Mouse (Mus musculus) heart, postnatal 14 days (tissue): ENCODE measurements around the gene Disp1. TPM values are rescaled to one million over a fixed set of nuclear protein-coding genes. Genes with fewer than 3 reads are reported as not detected.

ENCODE experiments used
- DNase-seq, 2 experiments: peaks; one replicate each; pipeline ENCODE4 v3.0.0; 2021 to 2022
- intact Hi-C: fragments of 180-260 bp; cut with DNase I; formaldehyde crosslinking; loops from one replicate; pipeline ENCODE4 v1.15.1; 2025
- total RNA-seq, 2 experiments: library from RNA; stranded (reverse); gene quantifications; 2 replicates each; pipeline ENCODE4 v1.2.3; 2021

The Disp1 gene
- total RNA-seq, 2 experiments from 2014 or later = 7.5 to 8.5 TPM

DNA sequence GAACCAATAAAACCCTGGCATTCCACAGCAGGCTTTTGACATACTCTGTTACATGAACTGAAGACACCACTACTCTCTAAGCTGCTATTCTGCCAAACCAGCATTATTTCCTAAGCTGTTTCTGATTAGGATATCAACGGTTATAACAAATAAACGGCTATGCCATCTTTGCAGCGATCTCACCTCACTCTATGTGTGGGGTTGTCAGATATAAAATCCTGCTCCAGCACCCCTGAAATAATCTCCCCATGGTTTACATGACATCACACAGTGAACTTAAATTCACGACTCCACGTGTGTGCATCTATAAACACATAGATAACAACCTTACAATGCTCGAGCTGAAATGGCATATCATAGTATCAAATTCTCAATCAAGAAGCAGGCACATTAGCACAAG is 13.7 kb downstream of the Disp1 start:
- no peak for DNase-seq
- intact Hi-C loops = no loop called here

DNA sequence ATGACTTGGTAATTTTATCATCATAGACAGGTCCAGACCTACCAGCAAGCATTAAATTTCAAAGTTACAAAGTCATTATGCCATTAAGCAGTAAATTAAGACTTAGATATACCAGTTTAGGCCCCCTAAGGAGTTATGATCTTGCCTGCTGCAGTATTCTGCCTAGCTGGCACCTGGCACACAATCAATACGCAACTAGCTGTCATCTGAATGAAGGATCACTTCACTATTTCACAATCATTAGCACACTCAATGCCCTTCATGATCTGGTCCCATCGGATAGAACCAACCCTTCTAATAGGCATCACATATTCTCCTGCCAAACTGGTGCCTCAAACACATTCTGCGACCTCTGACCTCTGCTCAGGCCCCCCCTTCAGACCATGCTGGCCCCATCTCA is 14.2 kb downstream of the Disp1 start:
- intact Hi-C loops = no loop called here
- DNase-seq = no peak

DNA sequence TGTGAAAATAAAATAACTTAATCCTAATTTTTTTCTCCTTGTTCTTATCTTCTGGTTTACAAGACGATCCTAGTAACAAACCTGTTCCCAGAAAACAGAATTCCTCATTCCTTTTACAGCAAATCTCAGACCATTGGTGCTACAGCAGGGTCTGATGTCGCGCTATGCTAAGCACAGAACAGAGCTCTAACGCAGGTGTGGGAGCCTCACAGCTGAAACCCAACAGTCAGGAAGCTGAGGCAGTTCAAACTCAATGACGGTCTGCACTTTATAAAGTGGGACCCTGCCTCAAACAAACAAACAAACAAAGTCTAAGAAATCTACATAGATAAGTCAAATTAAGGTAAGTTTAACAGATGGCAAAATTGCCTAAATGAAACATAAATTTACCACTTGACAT is 20.4 kb downstream of the Disp1 start:
- DNase-seq = no peak
- intact Hi-C loops = no loop called here

DNA sequence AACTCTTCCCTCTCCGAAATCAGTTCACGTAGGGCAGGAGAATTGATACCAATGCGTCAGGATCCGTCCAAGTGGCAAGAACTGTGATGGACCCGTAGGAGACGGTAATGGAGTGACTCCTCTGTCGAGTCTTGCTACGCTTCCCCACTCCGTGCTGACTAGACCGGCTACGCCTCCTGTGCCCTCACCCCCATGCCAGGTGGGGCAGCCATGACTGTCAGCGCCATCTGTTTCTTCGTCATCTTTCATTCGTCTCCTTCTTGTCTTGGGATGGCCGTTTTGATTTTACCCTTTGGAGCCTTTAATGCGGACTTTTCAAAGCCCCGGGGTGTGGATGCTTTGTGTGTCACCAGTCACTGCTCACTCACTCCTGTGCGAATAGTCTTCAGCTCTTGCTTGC is 26.6 kb downstream of the Disp1 start:
- intact Hi-C loops = no loop called here
- no peak for DNase-seq

DNA sequence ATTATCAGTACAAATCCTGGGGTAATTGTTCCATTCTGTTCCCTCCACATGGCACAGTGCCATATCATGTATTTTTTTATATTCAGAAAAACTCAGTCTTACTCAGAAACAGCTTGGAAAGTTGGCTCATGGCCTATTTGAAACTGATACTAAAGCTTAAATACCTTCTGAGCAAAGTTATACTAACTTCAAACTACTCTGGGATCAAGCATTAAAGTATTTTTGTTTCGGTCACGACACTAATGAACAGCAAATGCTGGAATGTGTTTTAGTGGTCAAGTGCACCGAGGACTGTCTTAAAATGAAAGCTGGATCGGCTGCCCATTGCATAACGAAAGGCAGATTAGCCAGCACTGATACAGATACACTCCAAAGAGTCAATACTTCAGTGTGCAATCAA is 27.2 kb downstream of the Disp1 start:
- intact Hi-C loops = no loop called here
- peak in 1 of 2 experiments; percentile 10 for DNase-seq

DNA sequence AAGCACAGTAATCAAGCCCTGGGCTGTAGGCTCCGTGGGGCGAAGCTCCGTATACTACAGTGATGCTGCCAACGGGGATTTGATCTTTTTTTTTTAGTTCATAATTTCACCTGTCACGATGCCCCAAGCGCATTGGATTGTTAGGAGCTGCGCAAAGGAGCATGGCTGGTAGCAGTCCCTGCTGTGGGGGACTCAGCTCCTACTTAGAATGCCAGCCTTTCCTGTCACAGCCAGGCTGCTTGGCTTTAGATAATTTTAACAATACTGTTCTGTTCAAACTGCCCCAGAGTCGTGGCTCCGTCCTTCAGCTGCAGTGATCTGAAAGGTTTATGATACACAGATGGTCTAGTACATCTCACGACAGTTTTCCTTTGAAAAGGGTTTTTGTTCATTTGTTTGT is 29.9 kb downstream of the Disp1 start:
- DNase-seq = no peak
- intact Hi-C loops = no loop called here

DNA sequence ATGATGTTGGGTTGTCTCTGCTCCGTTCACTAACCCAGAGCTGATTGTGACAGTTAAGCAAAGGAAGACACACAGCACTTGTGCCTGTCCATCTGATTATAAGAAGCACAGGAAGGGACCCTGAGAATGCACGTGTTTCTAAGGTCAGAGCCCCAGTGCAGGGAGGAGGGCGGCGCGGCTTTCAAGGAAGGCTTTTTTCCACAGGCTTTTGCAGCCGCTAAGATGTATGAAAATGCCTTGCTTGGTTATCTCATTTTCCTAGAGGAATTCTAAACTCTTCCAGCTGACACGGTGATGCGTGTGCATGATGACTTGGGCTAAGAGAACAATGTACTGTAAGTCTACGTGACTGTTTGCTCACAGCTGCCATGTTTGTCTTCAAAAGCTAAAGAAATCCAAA is 30.9 kb downstream of the Disp1 start:
- intact Hi-C loops = no loop called here

DNA sequence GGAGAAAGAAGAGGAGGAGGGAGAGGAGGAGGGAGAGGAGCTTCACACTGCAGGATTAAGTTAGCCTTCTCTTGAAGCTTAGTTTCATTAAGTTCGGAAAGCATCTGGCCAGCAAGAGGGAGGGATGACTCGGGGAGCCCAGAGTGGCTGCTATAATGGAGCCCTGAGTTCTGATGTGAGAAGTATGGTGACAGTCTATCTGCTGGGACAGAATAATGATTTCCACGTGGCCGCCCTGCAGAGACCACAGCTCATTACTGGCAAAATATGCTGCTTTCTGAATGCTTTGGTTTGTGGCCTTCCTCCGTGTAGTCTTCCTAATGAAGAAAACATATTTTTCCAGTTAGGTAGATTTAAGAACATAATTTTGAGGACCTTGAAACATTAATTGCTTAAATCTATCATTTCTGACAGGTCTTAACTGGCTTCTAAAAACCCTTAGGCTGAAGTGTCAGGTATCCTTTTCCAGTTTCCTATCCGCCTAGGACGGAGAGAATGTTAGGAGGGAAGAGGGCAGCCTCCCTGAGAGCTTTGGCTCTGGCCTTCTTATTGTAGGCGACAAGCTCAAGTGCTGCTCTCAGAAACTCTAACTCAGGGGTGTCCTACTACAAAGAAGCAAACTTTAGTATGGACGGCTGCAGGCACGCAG is 32.2 kb downstream of the Disp1 start:
- DNase-seq = no peak
- intact Hi-C loops = no loop called here

More for the DNA sequence above, 30.9 kb downstream of the Disp1 start:
- no peak for DNase-seq

DNA sequence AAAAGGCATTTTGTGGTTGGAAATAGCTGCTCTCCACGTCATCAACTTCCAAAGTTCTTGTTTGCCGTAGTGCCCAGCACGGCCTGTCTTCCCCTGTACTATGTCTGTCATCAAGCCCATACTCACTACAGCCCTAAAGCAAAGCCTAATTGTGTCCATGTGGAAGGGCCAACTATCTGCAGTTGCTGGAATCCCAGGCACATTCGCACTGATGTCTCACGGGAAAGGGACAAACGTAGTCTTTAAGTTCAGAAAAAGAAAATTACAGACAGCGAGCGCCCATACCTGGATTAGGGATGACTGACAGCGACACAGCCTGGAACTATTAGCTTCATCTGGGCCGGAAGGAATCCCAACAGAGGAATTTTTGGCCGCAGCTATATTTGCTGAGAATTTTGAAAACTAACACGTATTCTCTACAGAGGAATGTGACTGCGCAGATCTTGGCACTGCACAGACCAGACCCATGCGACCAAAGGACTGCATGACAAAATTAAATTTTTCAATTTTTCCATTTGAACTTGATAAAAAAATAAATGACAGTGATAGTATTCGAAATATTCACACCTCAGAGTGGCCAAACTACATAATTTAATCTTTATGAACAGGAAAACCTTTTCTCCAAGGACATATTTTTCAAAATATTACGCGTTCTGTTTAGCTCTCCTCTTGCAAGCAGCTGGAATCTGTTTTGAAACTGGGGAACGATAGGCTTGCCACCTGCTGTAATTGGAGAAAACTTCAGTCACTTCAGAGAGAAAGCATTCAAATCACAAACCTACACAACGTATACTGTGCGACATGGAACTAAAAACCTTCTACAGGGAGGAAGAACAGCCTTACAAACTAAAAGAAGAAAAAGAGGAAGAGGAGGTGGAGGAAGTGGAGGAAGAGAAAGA is 33.0 kb downstream of the Disp1 start:
- intact Hi-C loops = no loop called here
- DNase-seq = peak in 1 of 2 experiments; percentile 15

DNA sequence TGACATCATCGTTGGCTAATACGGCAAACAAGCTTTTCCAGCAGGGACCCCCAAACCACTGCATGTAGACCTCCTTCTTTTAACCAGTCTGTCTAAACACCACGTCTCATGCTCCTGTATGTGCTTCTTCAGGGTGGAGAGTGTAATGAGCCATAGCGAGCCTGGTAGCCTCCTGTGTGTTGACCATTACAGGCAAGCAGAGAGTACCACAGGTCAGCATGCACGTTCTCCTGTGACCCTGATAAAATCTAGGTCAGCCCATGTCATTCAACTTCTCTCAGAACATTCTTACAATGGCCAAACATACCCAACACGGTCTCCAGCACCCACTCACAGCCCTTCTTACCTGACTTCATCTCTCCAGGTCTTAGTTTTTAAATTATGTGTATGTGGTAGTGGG is 35.8 kb downstream of the Disp1 start:
- intact Hi-C loops = no loop called here
- no peak for DNase-seq

DNA sequence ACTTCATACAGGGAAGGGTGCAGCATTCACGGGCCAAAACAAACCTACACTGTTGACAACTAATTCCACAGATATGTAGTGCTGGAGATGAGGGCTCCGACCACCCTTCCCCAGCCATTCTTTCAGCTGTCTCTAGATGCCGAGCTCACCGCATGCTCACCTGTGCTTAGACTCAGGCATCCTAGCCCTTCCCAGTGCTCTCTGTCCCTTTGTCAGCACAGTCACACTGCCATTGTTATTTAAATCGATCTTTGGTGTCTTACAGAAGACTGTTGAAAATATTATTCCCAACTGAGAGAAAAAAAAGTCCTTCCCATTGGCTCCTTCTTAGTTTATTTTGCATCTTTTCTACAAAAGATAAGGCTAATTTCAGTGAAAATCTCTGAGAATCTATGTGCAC is 36.6 kb downstream of the Disp1 start:
- no peak for DNase-seq
- intact Hi-C loops = no loop called here

DNA sequence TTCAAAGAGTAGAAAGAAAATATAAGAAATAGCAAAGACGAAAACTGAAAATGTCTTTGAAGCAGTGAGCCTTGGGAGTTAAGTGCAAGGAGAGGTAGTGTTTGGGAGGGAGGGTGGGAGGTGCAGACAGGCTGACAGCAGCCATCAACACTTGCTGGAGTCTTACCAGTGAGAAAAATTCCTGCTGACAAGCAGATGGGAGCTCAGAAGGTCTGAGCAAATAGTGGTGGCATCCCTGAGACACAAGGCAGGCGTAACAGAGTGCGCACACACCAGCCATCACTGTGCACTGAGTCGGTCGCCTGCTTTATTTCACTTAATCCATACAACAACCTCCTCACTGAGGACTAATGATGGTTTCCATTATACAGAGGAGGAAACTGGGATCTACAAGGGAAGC is 37.8 kb downstream of the Disp1 start:
- intact Hi-C loops = no loop called here
- no peak for DNase-seq

DNA sequence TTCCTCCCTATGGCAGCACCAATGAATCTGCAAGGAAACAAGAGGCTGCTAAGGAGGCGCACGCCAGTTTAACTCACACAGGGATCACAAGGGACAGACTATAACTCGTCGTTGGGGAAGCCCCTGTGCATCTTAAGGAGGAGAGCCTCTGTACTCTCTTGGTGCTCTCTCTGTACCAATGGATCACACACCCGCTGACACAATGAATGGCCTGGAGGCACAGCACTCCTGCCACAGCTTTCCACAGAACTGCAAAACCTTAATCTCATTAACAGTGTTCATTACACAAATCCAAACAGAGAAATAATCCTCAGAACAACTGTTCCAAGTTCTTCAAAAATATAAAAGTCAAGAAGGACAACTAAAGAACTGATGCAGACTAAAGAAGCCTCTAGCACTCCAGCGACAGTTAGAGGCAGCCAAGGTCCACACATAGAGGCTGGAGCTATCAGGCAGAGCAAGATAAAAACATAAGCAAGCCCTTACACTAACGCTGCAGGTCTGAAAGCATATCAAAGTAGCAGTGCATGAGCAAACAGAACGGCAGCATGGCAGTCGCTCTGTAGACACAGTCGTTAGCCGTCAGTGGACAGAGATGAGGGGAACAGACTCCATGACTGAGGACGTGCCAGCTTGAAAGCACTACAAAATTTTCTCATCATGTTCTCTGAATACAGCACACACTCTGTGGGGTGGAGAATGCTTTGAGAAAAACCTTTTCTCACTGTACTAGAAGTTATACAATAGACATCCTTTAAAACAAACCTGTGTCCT is 38.5 kb downstream of the Disp1 start:
- no peak for DNase-seq
- intact Hi-C loops = no loop called here

DNA sequence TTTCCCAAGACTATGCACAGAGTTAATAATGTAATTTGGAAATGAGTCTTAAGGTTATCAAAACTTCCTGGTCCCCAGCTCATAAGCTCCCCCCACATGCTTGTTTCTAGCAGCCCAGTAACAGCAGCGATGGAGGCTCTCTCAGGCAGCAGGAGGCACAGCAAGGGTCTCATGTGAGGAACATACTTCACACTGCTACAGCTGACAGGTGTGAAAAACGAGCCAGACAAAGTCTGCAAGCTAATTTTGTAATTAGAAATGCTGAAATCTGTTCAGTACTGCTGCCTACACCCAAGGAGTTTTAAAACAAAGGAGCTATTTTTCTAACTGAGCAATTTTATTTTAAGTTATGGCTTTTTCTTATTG is 40.3 kb downstream of the Disp1 start:
- DNase-seq = no peak
- intact Hi-C loops = no loop called here

DNA sequence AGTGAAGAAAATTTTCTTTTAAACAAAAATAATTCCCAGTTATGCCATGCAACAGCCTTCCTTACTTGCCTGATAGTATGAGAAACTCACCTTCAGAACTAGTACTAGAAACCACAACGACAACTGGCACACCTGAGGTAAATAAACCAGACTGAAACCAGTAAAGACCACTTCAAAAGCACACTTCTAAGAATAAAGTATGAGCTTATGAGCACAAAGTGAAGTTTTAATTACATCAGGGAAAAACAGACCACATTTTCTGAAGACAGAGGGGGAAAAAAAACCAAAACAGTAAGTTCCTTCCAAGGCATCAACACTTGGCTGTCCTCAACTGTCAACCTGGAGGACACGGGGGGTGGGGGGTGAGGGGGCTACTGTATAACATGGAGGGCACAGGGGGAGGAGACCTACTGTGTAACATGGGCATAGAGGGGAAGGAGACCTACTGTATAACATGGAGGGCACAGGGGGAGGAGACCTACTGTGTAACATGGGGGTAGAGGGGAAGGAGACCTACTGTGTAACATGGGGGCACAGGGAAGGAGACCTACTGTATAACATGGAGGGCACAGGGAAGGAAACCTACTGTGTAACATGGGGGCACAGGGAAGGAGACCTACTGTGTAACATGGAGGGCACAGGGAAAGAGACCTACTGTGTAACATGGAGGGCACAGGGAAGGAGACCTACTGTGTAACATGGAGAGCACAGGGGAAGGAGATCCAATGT is 40.9 kb downstream of the Disp1 start:
- intact Hi-C loops = no loop called here
- DNase-seq = no peak

DNA sequence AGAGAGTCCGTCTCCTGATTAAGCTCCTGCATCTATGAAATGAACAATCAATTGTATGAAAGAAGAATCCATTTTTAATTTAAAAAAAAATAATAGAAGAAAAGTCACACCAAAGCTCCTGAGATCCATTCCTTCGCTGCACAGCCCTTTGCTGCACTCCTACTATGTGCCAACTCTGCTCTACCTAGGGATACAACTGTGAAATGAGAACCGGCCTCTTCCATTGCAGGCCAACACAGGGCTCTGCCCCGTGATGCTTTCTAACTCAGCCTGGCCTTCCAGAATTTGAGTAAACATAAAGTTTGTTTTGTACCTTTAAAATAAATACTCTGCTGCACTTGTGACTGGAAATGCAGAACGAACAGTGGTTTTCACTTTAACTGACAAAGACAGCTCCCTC is 42.0 kb downstream of the Disp1 start:
- intact Hi-C loops = no loop called here
- no peak for DNase-seq

DNA sequence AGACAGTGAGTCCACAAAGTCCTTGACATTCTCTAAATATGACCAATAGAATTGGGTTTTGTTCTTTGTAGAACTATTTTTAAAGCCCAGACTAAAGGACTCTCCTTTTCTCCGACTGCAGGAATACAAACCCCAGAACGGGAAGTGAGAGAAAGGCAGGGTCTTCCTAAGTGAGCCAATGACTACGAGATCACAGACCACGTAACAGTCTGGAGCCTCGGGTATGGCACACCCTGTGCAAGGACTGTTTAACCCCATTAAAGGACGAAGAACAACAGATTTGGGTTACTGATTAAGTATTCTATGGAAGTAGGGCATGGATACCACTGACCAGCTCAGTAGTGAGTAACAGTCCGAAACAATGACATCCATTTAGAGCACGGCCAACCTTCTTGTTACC is 46.1 kb downstream of the Disp1 start:
- intact Hi-C loops = no loop called here
- DNase-seq = no peak

DNA sequence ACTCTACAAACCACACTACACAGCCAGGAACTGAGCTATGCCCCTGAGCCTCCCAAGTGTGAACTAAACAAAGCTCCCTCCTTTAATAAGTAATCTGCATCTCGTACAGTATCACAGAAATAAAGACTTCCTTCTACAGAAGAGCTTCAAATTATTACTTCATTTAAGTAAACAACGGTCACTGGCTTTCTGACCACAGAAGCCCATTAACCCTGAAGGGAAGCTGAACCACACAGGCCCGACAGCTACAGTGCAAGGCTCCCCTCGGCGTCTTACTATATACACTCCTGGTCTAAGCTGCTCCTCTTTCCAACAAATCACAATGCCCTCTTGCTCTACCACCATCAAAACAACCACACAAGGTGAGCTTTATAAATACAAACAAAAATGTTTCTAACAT is 50.2 kb downstream of the Disp1 start:
- no peak for DNase-seq
- intact Hi-C loops = no loop called here

DNA sequence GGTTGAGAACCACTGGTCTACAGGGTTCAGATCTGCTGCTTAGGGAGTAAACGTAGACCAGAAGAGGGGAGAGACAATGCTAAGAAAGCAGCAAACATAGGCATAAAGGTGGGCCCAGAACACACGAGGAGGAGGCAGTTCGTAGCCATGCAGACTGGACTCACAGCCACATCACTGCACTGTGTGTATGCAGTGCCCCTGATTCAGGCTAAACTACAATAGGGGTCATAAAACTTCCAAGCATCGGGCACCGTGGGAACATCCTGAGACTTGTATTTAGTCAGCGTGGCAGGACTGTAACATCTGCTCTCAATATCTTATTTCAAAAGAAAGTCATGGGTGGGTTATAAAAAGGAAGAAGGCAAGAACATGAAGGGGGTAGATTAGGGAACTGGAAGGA is 52.9 kb downstream of the Disp1 start:
- intact Hi-C loops = no loop called here
- DNase-seq = no peak

DNA sequence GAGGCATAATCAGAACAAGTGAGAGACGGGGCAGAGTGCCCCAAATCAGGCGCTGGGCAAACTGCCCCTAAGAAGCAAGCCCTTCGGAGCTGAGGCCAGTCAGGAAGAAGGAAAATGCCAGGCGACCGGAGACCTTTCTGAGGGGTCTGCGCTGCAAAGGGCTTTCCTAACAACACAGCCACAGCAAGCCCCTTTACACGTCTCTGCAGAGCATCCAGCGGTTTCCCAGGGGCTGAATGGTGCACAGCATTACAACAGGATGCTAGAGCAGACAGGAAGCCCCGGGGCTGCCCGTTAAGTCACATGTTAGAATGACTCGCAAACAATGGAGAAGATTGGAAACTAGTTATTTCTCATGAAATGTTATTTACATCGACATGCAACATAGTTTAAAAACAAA is 53.5 kb downstream of the Disp1 start:
- intact Hi-C loops = no loop called here
- no peak for DNase-seq

DNA sequence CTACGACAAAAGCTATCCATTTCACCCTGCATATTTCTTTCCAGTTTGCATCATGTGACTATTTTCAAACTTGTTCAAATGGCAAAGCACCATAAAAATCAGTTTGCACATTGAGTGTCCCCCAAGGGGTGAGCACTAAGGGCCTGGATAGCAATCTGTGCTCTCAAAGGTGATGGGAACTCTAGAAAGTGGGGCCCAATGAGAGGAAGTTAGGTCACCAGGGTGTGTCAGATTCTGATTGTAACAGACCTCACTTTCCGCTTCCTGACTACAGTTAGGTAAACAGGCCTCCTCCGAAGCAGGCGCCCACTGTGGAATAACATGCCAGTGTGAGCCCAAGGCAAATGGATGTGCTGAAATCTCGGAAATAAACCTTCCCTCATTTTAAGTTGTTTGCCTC is 54.6 kb downstream of the Disp1 start:
- intact Hi-C loops = no loop called here
- DNase-seq = no peak
